Mouse (Mus musculus) forelimb bud, embryonic 11.5 days (tissue): ENCODE data around the gene Leng9.
"Not testable (repeated sequence)": the region's sequence is repeated elsewhere in the genome, so short reads cannot be mapped to it uniquely, and the experiment has no call there.

Experiments used
- DNase-seq: peaks from one replicate; pipeline ENCODE4 v3.0.0-alpha.2; 2012; ENCODE audit warnings: low read depth, low spot score

The Leng9 gene

GRCm38 (mm10) chr7:4150059-4150541 lies at the start of gene Leng9:
Gene Leng9, minus strand, starts transcription at chr7:4150374.
- no peak for DNase-seq

DNA sequence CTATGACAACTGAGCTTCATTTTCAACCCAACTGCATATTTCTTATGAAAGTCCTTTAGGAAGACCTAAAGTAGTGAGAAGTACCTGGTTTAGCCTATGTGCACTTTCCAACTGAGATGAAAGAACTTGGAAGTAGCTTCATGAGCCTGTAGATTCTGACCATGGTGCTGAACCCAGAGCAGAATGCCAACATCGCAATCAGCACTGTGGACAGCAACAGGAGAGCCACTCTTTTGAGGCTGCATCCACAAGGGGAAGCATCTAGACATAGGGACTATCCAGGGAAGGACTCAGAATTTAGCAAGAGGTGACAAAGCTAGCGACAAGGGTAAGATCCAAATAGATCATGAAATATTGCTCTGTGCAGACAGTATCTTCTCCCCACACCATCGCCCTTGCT lies 28.3 kb upstream of the Leng9 start:
- peak; percentile 55 for DNase-seq

DNA sequence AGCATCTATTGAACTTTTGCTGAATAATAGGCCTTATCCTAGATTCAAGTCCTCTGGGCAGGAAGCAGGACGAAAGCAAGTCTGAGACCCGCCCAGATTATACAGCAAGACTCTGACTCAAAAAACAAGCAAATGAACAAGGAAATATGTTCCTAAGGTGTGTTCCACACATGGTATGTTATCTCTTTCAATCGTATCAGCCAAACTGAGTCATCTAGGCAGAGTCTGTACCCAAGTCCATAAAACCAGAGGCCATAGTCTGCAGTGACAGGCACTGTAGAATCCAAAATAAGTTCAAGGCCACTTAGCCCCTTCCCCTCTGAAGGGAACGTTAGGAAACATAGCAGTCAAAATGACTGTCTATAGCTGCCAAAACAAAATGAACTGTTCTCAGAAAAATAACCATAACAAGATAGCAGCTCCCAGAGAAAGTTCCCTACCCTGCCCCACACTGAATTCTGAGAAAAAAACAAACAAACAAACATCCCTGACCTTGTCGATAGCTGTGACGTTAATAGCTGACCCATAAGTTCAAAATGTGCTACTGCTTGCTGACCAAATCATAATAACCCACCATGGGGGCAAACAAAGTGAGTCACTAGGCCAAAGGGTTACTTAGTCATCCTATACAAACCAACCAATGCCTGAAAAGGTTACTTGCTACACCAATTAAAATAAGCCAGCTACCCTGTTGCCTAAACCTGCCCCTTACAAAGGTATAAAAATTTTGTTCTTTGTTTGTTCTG lies 20.2 kb upstream of the Leng9 start:
- no peak for DNase-seq

DNA sequence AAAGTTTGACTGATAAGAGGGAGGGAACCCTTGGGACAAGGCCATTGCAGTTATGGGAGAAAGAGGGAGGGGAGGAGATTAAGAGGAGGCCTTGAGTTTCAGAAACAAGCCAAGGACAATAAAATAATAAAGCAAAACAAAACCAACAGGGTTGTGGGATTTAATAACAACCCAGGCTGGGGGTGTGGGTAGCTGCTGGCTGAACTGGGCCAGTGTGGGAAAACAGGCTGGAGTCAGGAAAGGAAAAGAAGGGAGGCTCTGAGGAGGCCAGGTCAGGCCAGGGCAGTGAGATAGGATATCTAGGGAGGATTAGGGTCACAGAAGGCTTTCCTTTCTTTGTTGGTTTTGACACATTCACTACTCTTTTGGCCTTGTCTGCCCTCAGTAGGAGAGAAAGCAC lies 16.9 kb upstream of the Leng9 start:
- no peak for DNase-seq

DNA sequence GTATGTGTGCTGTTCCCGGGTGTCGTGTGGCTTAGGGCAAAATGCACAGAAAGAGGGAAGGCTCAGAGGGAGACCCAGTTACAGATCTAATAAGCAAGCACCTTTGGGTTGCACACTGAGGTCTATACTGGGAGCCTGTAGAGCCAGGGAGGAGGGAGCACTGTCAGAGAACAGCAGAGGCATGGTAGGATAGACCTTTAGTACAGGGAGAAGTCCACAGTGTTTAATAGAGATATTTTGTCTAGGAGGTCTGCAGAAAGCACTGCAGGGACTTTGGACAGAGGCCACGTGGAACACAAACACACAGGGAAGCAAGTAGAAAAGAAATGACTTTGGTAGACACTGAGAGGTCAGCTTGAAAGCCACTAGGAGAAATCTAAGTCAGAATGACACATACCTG lies 15.1 kb upstream of the Leng9 start:
- no peak for DNase-seq

DNA sequence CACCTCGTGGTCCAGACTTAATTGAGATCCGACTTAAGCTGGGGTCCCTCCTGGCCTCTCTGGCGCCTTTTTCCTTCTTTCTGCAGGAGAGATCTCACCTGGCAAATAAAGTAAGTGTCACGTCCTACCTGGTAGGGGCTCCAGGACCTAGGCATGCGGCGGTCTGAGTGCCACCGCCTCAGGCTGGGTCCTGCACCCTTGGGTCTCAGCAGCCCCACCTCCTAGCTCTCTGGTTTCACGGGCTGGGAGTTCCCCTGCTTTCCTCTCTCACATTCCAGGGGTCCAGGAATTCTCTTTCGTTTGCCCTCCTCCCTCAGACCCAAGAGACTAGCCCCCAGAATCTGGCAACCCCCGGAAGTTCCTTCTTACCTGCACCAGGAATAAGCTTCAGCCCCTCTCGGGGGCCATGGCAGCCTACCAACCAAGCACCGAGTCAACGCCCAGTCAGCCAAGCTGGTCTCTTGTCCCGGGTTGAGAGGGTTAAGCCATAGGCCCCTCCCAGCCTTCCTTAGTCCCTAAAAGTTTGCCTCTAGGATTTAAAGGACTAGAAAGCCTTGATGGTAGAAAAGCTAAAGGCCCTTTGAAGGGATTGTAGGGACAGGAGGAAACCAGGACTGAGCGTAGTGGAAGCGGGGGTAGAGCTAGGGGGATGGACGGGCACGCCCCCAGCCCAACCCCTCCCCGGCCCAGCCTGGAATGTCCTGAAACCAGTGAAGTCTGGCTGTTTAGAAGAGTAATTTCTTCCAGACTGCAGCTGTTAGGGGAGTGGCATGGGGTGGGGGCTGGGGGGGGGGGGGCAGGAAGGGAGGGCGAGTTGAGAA lies 14.1 kb upstream of the Leng9 start, which contains the start of gene Cdc42ep5:
Gene Cdc42ep5, minus strand, starts transcription at position 771 of the 821 bp plus-strand sequence.
- peak; percentile 80 for DNase-seq

DNA sequence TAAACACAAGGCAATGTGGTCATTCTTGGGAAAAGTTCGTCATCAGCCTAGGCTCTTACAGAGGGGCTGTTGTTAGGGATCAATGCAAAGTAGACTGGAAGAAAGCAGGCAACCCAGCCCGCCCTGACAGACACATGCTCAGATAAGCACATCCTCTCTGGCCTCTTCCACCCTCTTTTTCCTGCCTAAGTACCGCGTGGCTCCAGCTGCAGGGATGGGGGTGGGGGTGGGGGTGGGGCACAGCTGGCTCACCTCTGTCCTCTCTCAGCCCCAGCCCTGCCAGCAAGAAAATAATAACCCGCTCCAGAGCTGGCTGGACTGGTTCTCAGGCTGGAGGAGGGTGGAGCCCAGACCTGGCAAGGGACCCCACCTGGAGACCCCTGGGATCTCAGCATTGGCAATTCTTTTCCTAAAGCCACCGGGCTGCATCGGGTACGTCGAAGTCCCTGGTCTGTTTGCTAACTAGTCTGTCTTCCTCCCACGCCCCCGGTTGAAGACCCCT lies 13.4 kb upstream of the Leng9 start:
- DNase-seq: peak; percentile 44

DNA sequence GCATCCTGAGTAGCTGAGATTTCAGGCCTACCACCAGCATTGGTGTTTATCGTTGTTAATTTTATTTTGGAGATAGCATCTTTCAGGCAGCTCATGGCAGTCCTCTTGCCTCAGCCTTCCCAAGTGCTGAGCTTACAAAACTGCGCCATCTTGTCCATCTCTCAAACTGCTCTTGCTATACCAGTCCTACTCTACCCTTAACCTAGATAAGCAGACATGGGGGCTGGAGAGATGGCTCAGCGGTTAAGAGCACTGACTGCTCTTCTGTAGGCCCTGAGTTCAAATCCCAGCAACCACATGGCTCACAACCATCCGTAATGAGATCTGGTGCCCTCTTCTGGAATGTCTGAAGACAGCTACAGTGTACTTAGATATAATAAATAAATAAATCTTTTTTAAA lies 11.4 kb upstream of the Leng9 start:
- not testable (repeated sequence) for DNase-seq

DNA sequence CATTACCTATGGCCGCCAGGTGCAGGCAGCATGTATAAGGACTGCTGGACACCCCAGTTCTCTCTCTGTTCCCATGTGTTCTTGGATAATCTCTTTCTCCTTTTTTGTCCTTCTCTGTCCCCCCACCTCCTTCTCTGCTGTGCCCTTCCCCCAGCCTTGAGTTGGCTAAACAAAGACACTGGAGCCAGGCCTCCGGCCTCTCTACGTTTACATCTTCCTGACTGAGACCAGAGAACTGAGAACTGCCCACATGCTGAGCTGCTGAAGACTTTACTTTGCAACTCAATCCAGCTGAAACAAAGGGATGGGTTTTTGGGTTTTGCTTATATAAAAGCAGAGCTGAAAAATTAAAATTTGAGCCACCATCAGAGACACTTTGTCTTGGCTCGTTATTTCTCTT lies 4.8 kb upstream of the Leng9 start:
- DNase-seq: no peak

DNA sequence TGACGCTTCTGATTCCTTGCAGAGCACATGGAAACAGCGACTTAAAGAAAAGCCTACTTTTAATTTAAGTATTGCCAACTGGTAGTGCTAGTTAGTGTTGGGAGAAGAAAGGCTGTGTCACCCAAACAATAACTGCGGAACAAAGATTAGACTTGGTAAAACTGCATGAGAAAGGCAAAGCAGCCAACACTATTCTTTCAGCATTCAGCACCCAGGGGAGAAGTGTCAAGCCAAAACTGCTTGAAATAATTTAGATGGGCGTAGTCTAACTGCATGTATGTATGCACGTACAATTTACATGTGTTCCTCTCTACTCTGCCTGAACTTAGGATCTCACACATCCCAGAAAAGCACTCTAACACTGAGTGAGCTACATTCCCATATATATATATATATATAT lies 4.2 kb upstream of the Leng9 start:
- no peak for DNase-seq

DNA sequence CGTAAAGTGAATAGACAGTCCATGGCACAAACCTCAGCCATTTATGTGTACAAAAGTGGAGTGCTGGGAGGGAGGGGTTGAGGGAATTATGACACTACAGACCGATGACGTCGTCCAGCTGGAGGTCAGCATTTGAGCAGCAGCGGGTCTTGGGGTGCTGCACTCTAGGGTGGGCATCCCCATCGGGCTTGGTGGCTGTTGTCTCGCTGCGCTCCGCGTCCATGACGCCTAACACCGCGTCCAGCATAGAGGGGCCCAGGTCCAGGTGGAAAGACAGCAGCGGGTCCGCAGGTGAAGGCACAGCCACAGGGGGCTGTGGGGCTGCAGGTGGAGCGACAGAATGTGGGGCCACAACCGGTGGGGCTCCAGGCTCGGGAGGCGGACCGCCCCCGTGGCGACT lies 1.1 kb upstream of the Leng9 start:
- no peak for DNase-seq

DNA sequence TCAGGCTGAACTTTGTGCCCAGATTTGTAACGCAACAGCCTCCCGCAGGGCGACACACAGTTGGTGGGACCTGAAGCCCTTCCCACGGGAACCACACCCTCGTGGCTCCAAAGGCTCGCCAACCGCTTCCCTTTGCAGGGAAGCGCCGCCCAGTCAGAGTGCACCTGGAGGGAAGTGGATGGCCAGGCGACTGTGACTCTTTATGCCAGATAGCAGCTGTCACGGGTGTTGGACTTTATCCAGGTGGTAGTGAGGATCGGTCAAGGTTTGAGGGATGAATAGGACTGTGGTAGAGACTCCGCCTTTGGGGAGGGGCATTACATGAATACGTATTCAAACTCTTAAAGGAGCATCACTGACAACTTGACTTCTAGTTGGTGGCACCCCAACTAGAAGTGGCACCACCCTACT lies 642 bp upstream of the Leng9 start:
- no peak for DNase-seq

DNA sequence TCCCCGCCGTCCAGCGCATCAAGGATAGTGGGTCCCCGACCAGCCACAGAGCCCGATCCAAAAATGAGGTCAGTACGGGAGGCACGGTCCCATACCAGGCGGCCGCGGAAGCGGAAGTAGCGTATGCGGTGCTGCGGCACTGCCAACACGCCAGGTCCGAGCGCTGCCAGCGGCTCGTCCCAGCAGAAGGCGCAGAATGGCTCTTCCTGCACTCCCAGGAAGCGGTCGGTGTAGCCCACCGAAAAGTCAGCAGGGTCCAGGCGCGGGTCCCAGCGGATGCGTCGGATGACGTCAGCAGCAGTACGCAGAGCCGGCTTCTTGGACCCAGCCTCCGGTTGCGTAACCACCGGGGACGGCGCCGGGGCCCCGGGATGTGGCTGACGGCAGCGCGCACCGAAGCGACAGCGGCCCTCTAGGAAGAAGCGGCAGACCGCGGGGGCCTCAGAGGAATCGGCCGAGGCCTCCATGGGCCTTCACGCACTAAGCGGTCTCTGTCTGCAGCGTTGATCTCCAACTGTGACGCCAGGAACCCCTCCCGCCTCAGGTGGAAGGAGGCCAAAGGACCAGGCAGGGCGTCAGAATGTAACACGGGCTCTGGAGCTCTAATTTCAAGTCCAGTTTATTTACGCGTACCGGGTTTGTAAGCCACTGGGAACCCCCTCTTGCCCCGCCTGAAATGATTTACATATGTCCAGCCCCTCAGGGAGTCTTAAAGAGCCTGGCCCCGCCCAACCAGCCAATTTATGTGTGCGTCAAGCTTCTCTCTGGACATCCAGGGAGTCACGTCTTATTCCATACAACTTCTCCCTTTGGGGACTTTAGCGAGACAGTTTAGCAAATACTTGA lies 742 bp downstream of the Leng9 start:
- DNase-seq: peak; percentile 54

GRCm38 (mm10) chr7:4148341-4149208 lies 1.6 kb downstream of the Leng9 start:
- no peak for DNase-seq

DNA sequence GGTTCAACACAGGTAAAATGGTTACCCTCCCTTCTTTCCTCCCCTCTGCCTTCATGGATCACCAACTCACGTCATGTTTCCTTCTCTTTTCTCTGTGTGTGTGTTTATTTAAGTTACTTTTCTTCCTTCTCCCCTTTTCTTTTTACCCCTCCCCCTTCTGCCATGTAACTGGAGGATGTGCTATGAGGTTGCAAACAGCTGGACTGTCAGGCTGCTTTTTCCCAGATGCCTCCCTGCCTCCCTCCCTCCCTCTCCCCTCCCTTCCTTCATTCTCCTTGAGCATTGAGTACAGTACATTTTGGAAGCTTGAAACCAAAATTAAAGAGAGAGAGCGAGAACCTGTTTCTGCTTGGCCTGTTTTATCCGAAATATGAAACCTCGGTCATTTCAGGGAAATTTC lies 2.3 kb downstream of the Leng9 start:
- DNase-seq: peak; percentile 39

- no peak for DNase-seq
These were observed 2.8 kb downstream of the Leng9 start for GRCm38 (mm10) chr7:4147371-4147770.

DNA sequence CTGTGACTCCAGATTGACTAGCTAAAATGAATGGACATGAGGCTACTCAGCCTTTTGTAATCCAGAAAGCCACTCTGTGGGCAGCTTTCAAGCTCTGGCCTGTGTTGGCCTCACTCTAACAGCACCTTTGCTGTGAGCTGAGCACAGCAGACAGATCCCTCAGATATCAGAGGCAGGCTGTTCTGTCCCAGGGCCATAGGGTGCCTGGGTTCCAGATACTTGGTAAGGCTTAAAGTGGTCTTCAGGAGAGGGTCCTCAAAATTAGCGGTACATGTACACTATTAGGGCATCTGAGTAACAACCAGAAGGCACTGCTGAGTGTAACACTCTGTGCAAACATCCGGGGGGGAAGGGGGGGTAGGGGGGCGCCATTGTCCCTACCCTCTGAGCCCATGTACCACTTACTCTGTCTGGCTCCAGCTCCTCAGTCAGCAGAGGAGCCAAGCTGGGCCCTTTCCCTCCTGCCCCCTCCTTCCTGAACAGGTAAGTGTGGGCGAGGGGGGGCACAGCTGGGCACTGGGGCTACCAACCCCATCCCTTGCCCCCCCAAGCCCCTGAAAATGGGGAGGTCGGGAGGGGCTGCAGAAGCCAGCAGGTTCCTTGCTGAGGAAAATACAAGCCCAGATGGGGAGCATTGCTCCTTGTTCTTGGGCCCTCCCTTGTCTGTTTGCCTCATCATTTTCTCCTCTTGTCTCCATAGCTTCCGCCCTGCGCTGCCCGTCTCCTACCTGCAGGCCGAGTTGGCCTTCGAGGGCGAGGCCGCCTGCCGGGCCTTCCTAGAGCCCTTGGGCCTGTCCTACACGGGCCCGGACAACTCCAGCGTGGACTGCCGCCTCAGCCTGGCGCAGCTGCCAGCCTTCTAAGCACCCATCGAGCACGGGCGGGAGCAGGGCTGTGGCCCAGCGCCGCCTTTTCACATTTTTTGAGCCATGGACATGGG lies 3.7 kb downstream of the Leng9 start:
- no peak for DNase-seq

DNA sequence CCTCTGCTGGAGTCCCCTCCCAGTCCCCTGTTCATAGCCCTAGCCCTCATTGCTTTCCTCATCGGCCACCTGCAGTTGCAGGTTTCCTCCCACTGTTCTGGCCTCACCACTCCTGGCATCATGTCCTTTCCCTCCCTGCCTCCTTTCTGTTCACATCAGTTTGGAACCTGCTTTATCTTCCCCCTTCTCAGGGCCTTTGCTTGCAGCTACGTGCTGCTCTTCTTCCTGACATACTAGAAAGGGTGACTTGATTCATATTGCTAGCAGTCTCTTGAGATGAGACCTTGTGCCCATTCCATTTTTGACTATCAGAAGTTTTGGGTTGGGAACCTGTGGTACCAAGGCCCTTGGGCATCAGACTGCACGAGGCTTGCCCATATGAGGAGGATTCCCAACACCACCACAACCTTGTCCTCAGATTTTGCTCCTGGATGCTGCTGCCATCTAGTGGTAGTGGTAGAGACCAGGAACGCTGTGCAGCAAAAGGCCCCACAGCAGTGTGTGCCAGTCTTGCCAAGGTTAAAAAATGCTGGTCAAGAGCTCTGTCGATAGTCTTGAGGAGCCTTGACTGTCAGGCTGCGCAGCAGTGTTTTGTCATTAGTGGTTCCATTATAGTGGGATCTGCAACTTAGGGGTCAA lies 4.5 kb downstream of the Leng9 start:
- peak; percentile 48 for DNase-seq
